Mouse (Mus musculus): ENCODE results near the gene Tmem260.

Gene Tmem260

DNA sequence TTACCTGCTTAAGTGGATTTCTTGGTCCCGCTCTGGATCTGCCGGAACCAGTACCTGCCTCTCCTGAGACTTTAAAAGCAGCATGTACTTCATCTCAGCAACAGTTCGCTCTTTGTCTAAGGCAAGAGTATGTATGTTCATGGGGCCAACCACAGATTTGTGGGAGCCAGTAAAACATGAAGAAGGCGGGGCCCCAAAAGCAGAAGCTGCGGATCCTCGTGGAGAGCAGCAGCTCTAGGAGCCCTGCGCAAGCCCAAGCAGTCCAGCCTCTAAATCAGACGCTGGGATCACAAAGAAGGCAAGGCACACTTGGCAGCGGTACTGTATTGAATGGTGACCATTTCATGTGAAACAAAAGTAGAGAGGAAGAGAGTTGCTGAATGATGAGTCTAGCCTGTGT lies 107.8 kb downstream of the Tmem260 start:
- no peak for DNase-seq (ENCODE audit: low read depth)

DNA sequence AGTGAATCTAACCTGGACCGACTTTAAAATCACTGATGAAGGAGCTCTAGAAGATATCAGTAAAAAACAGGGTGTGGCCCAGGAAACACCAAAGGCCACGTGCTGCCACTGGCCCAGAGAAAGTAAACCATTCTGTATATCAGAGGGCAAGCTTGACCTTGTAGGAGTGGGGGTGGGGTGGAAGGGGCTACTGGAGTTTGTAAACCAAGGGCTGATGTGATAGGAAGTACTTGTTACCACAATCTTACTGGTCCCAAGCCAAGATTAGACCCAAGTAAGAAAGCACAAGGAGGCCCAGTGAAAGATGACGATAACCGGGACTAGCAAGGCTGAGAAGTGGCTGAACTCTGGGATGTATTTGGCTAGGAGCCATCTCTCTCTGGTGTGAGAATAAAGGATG lies 113.1 kb downstream of the Tmem260 start:
- DNase-seq (ENCODE audit: low read depth): peak; percentile 67

DNA sequence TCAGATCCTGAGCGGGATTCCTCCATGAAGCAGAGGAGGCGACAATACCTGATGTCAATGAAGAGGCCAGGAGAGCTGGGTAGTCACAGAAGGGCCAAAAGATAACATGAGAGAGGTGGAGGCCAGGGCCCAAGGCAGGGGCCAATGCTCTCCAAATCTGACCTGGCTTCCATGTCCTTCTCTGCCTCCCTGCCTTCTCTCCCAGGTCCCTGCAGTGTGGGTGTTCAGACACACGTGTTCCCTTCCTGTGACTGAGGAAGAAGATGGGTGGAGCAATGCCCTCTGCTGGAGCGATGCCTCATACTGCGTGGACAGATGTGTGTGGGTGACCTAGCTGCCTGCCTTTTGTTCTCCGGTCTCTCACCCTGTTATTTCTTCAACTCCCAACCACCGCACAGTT lies 113.8 kb downstream of the Tmem260 start:
- DNase-seq (ENCODE audit: low read depth): no peak

DNA sequence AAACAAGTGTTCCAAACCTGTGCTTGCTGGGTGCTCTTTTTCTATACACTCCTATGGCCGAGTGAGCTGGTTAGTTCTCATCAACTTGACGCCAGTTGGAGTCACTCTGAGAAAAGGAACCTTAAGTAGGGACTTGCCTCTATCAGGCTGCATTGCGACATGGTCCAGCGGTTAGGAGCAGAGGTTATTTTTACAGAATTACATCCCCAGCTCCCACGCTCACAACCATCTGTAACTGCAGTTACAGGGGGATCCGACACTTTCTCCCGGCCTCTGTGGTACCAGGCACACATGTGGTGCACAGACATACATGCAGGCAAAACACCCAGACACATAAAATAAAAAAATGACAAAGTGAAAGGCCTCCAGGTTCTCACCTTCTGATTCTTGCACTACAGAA lies 120.7 kb downstream of the Tmem260 start:
- no peak for DNase-seq (ENCODE audit: low read depth)

All from 416B (cell line).